Comparison of ENCODE assay signal across 8 mouse cellular contexts in the genomic region with DNA sequence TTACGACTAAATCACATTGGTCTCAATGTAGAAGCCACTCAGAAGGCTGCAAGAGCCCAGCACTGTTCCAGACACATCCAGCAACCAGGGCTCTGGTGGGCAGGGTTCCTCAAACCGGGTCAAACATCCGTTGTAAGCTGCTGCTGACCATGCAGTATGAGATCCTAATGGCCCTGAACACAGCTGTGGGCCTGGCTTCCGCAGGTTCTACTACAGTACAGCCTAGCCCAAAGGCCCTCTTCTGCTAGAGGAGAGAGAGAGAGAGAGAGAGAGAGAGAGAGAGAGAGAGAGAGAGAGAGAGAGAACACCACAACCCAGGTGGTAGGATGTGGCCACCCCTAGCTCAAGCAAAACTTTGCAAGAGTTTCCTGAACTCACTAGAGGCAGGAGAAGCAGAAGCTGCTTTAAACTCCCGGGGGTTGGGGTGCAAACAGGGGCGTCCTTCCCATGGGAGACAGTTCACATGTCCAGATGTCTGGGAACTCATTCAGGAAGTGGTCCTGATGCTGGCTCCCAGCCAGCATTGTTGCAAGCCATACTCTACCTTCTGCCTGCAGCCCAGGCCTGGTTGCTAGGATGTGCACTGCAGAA. TPM values are rescaled to one million over a fixed set of nuclear protein-coding genes. Genes with fewer than 3 reads are reported as not detected.
A peak's percentile ranks its signal among the peaks of the same experiment; 100 is the strongest.
DNase-seq lines count a peak whose midpoint lies in the region; ATAC-seq lines count a peak whose summit lies in the region.
"Had no signal": no experiment of that assay in that cellular context is flagged by ENCODE, and none has a peak within 500 bp of the region (broad histone marks: within the 10 kb centered on the region; RNA-seq: fewer than 3 reads in every experiment).

No protein-coding gene starts in this region.

- intact Hi-C loops in heart, postnatal 14 days (cut with DNase I): no loop called here

- H3K4me1 ChIP-seq in lung, embryonic 16.5 days (replicated peaks; ENCODE audit: control insufficient read depth, insufficient read depth, low read length): 0 out of 2 replicates have a peak, but pooled peaks cover 4% of the 10 kb centered on the region
- peaks cover 17% of the 10 kb centered on the region for H3K4me1 ChIP-seq in brown adipose tissue, adult 24 weeks (ENCODE audit: control insufficient read depth, insufficient read depth, insufficient read length, low read length)
- H3K4me1 ChIP-seq in hindbrain, embryonic 12.5 days: peaks cover 14% of the 10 kb centered on the region; the same call in 1 of the 2 replicates

- no peak overlapping the region for H3K9ac ChIP-seq in lung, embryonic 16.5 days (ENCODE audit: low read length)
- no peak overlapping the region for H3K9ac ChIP-seq in hindbrain, embryonic 12.5 days

- no peaks in the 10 kb centered on the region for H3K36me3 ChIP-seq in lung, embryonic 16.5 days (ENCODE audit: control insufficient read depth, insufficient read depth, low read length)
- no peaks in the 10 kb centered on the region for H3K36me3 ChIP-seq in hindbrain, embryonic 12.5 days

- H3K27ac ChIP-seq in lung, embryonic 16.5 days (ENCODE audit: low read length): no peak overlapping the region
- peak overlapping the region; percentile 73 for H3K27ac ChIP-seq in brown adipose tissue, adult 24 weeks (replicated peaks; ENCODE audit: low read depth, low read length)
- H3K27ac ChIP-seq in hindbrain, embryonic 12.5 days: no peak overlapping the region

- ATAC-seq in lung, embryonic 16.5 days (ENCODE audit: low read depth): peak; percentile 60
- no peak for ATAC-seq in hindbrain, embryonic 12.5 days (ENCODE audit: low FRiP score)

- H3K4me3 ChIP-seq in lung, embryonic 16.5 days (ENCODE audit: low read length): no peak overlapping the region
- H3K4me3 ChIP-seq in brown adipose tissue, adult 24 weeks (ENCODE audit: insufficient read depth, low read depth, low read length): no peak overlapping the region
- no peak overlapping the region for H3K4me3 ChIP-seq in hindbrain, embryonic 12.5 days

- no peaks in the 10 kb centered on the region for H3K9me3 ChIP-seq in lung, embryonic 16.5 days (ENCODE audit: control insufficient read depth, low read length)
- no peaks in the 10 kb centered on the region for H3K9me3 ChIP-seq in hindbrain, embryonic 12.5 days (replicated peaks)

- no peaks in the 10 kb centered on the region for H3K27me3 ChIP-seq in lung, embryonic 16.5 days (ENCODE audit: control insufficient read depth, insufficient read depth, low read depth, low read length)
- H3K27me3 ChIP-seq in hindbrain, embryonic 12.5 days: no peaks in the 10 kb centered on the region

- no peak for DNase-seq in lung, postnatal 25 days (ENCODE audit: low spot score)
- DNase-seq in heart, postnatal 14 days: peak; percentile 38 to 47
- DNase-seq in thymus, postnatal 0 days (ENCODE audit: low spot score): peak; percentile 87
- DNase-seq in gastrocnemius, adult 8-10 months (ENCODE audit: low spot score in 2 of 2): no peak
- DNase-seq: adrenal gland, postnatal 36 days had no signal

- H3K4me2 ChIP-seq in lung, embryonic 16.5 days (ENCODE audit: low read depth, low read length): no peak overlapping the region
- H3K4me2 ChIP-seq in hindbrain, embryonic 12.5 days (replicated peaks): no peak overlapping the region

- 40% methylated on average over 6 of the region's 6 CpGs for WGBS in lung, embryonic 16.5 days
- 63% methylated on average over 6 of the region's 6 CpGs for WGBS in hindbrain, embryonic 12.5 days

RNA-seq across cellular contexts. Expression of a gene that starts 23.4 kb away (rescaled TPM):
- polyA plus RNA-seq in lung, embryonic 16.5 days (2015; fragmentation: Nextera tagmentation; extraction: Ambion mirVana): 32.9 and 33.9 TPM in 2 replicates
- polyA plus RNA-seq in brown adipose tissue, adult 24 weeks (2012; ENCODE audit: insufficient read depth, insufficient read length, missing spikeins): 59.1 and 61.6 TPM in 2 replicates
- total RNA-seq in heart, postnatal 14 days (2021): 10 to 100 TPM; 56.9 to 63.9 TPM
- 73.7 and 80.7 TPM in 2 replicates for polyA plus RNA-seq in thymus, postnatal 0 days (2015; fragmentation: Nextera tagmentation; extraction: Ambion mirVana)
- 10 to 100 TPM; 23.4 to 30.2 (median 28.0) TPM for total RNA-seq in gastrocnemius, adult 8-10 months (2022)
- polyA plus RNA-seq in hindbrain, embryonic 12.5 days (2016; fragmentation: Nextera tagmentation; extraction: Ambion mirVana): 37.0 and 39.1 TPM in 2 replicates

RNA-seq across cellular contexts. Expression of a gene that starts 26.2 kb away (rescaled TPM):
- polyA plus RNA-seq in lung, embryonic 16.5 days (2015; fragmentation: Nextera tagmentation; extraction: Ambion mirVana): 1.1 and 1.2 TPM in 2 replicates
- polyA plus RNA-seq in brown adipose tissue, adult 24 weeks (2012; ENCODE audit: insufficient read depth, insufficient read length, missing spikeins): 0.59 and 1.4 TPM in 2 replicates
- under 1 TPM; 0.29 to 0.43 TPM for total RNA-seq in heart, postnatal 14 days (2021)
- 1.2 and 1.8 TPM in 2 replicates for polyA plus RNA-seq in thymus, postnatal 0 days (2015; fragmentation: Nextera tagmentation; extraction: Ambion mirVana)
- total RNA-seq in gastrocnemius, adult 8-10 months (2022): under 1 TPM in 1 of 4 experiments, not detected in 3; 0.16 TPM
- 2.4 and 2.5 TPM in 2 replicates for polyA plus RNA-seq in hindbrain, embryonic 12.5 days (2016; fragmentation: Nextera tagmentation; extraction: Ambion mirVana)

Comparison
In these comparisons a context has a peak if more than half of its experiments do, and no peak if none do; other contexts are left out.
1. DNase-seq: peak in heart, postnatal 14 days (2 of 2) and thymus, postnatal 0 days (single experiment); none in lung, postnatal 25 days (single experiment) and gastrocnemius, adult 8-10 months (0 of 2).